Mouse (Mus musculus): ENCODE results near the gene Ccdc61.
A peak's percentile ranks its signal among the peaks of the same experiment; 100 is the strongest.

GRCm38 (mm10) chr7:18916254-18916653 lies 6.0 kb upstream of the Ccdc61 start:
- TF ChIP-seq CTCF (IDR thresholded peaks at IDR 0.05) (peak; percentile 19; the same call in 1 of the 2 replicates), EP300 (IDR thresholded peaks at IDR 0.05) (no peak)

Measured in lung, postnatal 0 days (tissue).